Mouse (Mus musculus) layer of hippocampus, adult 8-10 months (tissue): ENCODE measurements at regions not wholly inside any gene's neighbourhood (a gene's known extent, or its start where the extent isn't known, plus 50 kb on each side); places are given as distances from the start of the nearest gene placed in this dataset.

Source experiments
- DNase-seq, 2 experiments: peaks; one replicate each; pipeline ENCODE4 v3.0.0; 2022; ENCODE audit warnings: low spot score in 2 of 2

DNA sequence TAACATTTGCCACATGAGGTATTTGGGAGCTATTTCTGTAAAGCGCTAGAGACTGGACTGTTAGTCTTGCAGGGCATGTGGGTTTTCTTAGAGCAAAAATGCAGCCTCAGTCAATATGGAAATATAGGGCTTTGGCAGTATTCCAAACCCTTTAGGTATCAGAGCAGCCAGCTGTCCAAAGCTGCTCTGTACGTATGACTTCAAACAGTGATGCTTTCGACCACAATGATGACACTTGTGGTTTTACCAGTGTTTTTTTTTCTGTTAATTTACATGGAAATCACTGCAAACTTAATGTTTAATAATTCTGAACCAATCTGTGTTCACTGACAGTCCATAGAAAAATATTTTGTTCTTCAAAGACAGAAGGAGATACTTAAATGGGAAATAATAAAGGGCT is 743.0 kb downstream of the Brinp3 start:
- no peak for DNase-seq

DNA sequence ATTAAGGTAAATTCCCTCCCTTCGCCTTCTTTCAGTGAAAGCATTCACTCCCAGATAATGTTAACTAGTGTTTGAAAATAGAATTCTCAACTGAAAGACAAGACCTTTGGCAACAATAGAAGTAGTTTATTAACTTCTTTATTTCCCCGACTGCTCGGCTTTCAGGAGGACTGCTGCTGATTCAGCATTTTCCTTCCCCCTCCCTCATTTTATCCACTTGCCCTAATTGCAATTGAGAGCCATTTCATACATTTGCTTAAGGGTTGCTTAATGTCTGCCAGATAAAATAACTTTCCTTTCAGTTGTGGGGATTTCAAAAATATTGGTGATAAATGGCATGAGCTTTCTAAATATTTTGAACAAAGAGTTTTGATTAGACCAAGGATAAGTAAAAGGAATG is 744.5 kb downstream of the Brinp3 start:
- no peak for DNase-seq

GRCm38 (mm10) chr1:147273324-147273723 is 778.8 kb downstream of the Brinp3 start:
- DNase-seq = no peak

GRCm38 (mm10) chr1:147291119-147291518 is 796.6 kb downstream of the Brinp3 start:
- DNase-seq = no peak

- DNase-seq = peak; percentile 32 to 40
Observed at GRCm38 (mm10) chr1:147309246-147309645, 814.7 kb downstream of the Brinp3 start.

GRCm38 (mm10) chr1:147343276-147343953 is 848.9 kb downstream of the Brinp3 start:
- peak; percentile 78 to 79 for DNase-seq

- no peak for DNase-seq
Observed at GRCm38 (mm10) chr1:147344027-147344426, 849.5 kb downstream of the Brinp3 start.
